Mouse (Mus musculus) CH12.LX (cell line): Measurements from ENCODE around the gene Olfr424.

Experiments used
- CTCF ChIP-seq, 2 experiments: IDR thresholded peaks in 1 of 2; conservative IDR thresholded peaks in 1 of 2; 2 replicates each; pipeline ENCODE4 v1.5.1; 2011 to 2012; ENCODE audit warnings: low read depth in 2 of 2, low read length in 2 of 2, improper control_type of control experiment in 1 of 2, inconsistent platforms in 1 of 2, mild to moderate bottlenecking in 1 of 2, moderate library complexity in 1 of 2
- E2F4 ChIP-seq: IDR thresholded peaks from 2 replicates; pipeline ENCODE4 v1.6.1; 2011; ENCODE audit warnings: low read depth, low read length, improper control_type of control experiment; ENCODE audit not compliant: insufficient replicate concordance
- EP300 ChIP-seq: IDR thresholded peaks from 2 replicates; pipeline ENCODE4 v1.6.1; 2011; ENCODE audit warnings: low read length, improper control_type of control experiment
- GABPA ChIP-seq: IDR thresholded peaks from 2 replicates; pipeline ENCODE4 v1.6.1; 2012; ENCODE audit warnings: low read depth, low read length, improper control_type of control experiment, inconsistent platforms; ENCODE audit not compliant: insufficient replicate concordance
- MAFK ChIP-seq: IDR thresholded peaks from 2 replicates; pipeline ENCODE4 v1.6.1; 2011; ENCODE audit warnings: low read length, improper control_type of control experiment; ENCODE audit not compliant: insufficient replicate concordance
- MAX ChIP-seq: IDR thresholded peaks from 2 replicates; pipeline ENCODE4 v1.6.1; 2011; ENCODE audit warnings: low read length, improper control_type of control experiment
- MEF2A ChIP-seq: IDR thresholded peaks from 2 replicates; pipeline ENCODE4 v1.6.1; 2014; ENCODE audit warnings: low read depth, mild to moderate bottlenecking, inconsistent platforms, low read length, improper control_type of control experiment, borderline replicate concordance
- NRF1 ChIP-seq: IDR thresholded peaks from 2 replicates; pipeline ENCODE4 v1.6.1; 2014; ENCODE audit warnings: low read depth, mild to moderate bottlenecking, inconsistent platforms, low read length, improper control_type of control experiment, moderate library complexity
- POLR2A ChIP-seq: IDR thresholded peaks from 2 replicates; pipeline ENCODE4 v1.6.1; 2011; ENCODE audit warnings: low read depth, mild to moderate bottlenecking, improper control_type of control experiment, low read length
- POLR2AphosphoS2 ChIP-seq: IDR thresholded peaks from 2 replicates; pipeline ENCODE4 v1.6.1; 2011; ENCODE audit warnings: low read depth, low read length, improper control_type of control experiment
- UBTF ChIP-seq: IDR thresholded peaks from 2 replicates; pipeline ENCODE4 v1.6.1; 2012; ENCODE audit warnings: low read depth, mild to moderate bottlenecking, inconsistent platforms, low read length, improper control_type of control experiment, moderate library complexity
- ZC3H11A ChIP-seq: IDR thresholded peaks from 2 replicates; pipeline ENCODE4 v1.6.1; 2012; ENCODE audit warnings: low read depth, mild to moderate bottlenecking, inconsistent platforms, low read length, improper control_type of control experiment
- ZMIZ1 ChIP-seq: IDR thresholded peaks from 2 replicates; pipeline ENCODE4 v1.6.1; 2012; ENCODE audit warnings: low read depth, mild to moderate bottlenecking, inconsistent platforms, low read length, improper control_type of control experiment

DNA sequence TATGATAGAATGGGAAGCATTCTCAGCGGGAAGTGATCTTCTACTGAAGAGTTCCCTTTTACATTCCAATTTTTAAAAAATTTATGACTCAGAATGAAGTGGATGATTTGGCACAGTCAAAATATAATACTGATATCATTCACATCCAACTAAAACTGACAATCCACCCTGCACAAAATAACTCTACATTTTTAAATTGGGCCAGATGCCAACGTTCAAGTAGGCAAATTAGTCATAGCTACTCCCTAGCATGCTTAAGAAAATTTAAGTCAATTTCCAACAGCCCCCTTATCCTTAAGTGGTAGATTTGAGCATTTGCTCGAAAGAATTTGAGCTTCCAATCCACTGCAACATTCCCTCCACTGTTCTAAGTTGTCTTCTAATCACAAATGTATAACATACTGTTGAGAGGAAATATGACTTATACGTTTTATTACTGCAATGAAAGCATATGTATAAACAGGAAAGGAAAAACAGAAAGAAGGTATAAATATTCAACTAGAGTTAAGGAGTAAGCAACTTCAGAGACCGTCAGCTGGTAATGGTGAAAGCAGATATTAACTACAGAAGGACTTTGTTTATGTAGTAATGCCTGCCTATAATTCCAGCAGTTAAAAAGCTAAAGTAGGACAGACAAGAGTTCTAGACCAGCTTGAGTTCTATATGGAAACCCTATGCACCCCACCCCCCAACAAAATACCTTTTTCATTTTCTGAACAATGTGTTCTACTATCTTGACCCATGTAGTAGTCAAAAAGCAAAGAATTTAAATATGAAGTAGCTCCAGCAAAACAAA, 39.6 kb downstream of the Olfr424 start:
- no peak for TF ChIP-seq CTCF (conservative IDR thresholded peaks at IDR 0.05 in 1 of 2, IDR thresholded peaks at IDR 0.05 in 1 of 2; ENCODE audit: low read depth in 2 of 2, low read length in 2 of 2)
- TF ChIP-seq MEF2A, result no peak
- no peak for TF ChIP-seq EP300
- no peak for TF ChIP-seq UBTF
- TF ChIP-seq NRF1, result no peak
- TF ChIP-seq POLR2AphosphoS2, result no peak
- TF ChIP-seq ZMIZ1, result no peak
- no peak for TF ChIP-seq POLR2A
- TF ChIP-seq MAFK, result no peak
- TF ChIP-seq MAX, result no peak
- TF ChIP-seq ZC3H11A, result no peak
- no peak for TF ChIP-seq E2F4
- no peak for TF ChIP-seq GABPA
